Mouse (Mus musculus): ENCODE results near the gene Cacng1. TPM values are rescaled to one million over a fixed set of nuclear protein-coding genes. Genes with fewer than 3 reads are reported as not detected.
A peak's percentile ranks its signal among the peaks of the same experiment; 100 is the strongest.

Gene Cacng1
- polyA plus RNA-seq, 1 experiment from 2014 or later = 1.1 TPM

GRCm38 (mm10) chr11:107676207-107676940 is 39.9 kb downstream of the Cacng1 start:
- Histone ChIP-seq H3K27me3 (no peaks in the 10 kb centered on the region), H3K4me2 (no peak overlapping the region), H3K9ac (no peak overlapping the region), H3K27ac (no peak overlapping the region), H3K4me3 (no peak overlapping the region), H3K4me1 (peaks cover 13% of the 10 kb centered on the region), H3K36me3 (peaks cover 49% of the 10 kb centered on the region), H3K9me3 (no peaks in the 10 kb centered on the region)
- no peak for ATAC-seq (ENCODE audit: insufficient number of reproducible peaks, insufficient read depth, low FRiP score, low TSS enrichment, low read depth)
- 67% methylated on average over 17 of the region's 17 CpGs for WGBS

- no peak overlapping the region for H3K4me2 ChIP-seq
- peaks cover 13% of the 10 kb centered on the region for H3K4me1 ChIP-seq
- no peak overlapping the region for H3K4me3 ChIP-seq
- 90% methylated on average over 10 of the region's 10 CpGs for WGBS
- no peaks in the 10 kb centered on the region for H3K27me3 ChIP-seq
- no peak overlapping the region for H3K9ac ChIP-seq
- H3K27ac ChIP-seq = peak overlapping the region; percentile 19; the same call in 1 of the 2 replicates
- no peaks in the 10 kb centered on the region for H3K9me3 ChIP-seq
- no peak for ATAC-seq (ENCODE audit: insufficient number of reproducible peaks, insufficient read depth, low FRiP score, low TSS enrichment, low read depth)
- H3K36me3 ChIP-seq = peaks cover 57% of the 10 kb centered on the region
Observed at GRCm38 (mm10) chr11:107675246-107675645, 41.1 kb downstream of the Cacng1 start.

DNA sequence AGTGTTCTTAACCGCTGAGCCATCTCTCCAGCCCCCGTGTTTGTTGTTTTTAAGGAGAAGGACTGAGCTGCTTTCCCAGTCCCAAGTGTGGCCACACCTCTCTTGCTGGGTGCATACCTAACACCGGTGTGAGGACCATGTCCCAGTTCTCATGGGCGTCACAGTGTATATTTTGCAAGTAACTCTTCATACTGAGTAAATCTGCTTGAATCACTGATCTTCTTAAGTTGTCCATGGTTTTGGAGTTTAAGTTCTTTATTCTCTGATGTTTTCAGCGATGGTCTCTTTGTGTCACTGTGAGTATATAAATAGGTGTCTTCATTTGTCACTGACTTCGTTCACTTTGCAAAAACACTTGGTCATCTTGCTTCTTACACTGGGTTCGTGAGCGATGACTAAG is 41.7 kb downstream of the Cacng1 start:
- 89% methylated on average over 8 of the region's 8 CpGs for WGBS
- no peaks in the 10 kb centered on the region for H3K27me3 ChIP-seq
- H3K9me3 ChIP-seq = no peaks in the 10 kb centered on the region
- no peak for ATAC-seq (ENCODE audit: insufficient number of reproducible peaks, insufficient read depth, low FRiP score, low TSS enrichment, low read depth)
- no peak overlapping the region for H3K27ac ChIP-seq
- H3K4me3 ChIP-seq = no peak overlapping the region
- no peak overlapping the region for H3K4me2 ChIP-seq
- peaks cover 63% of the 10 kb centered on the region for H3K36me3 ChIP-seq
- peaks cover 13% of the 10 kb centered on the region for H3K4me1 ChIP-seq
- no peak overlapping the region for H3K9ac ChIP-seq

- no peak for ATAC-seq (ENCODE audit: insufficient number of reproducible peaks, insufficient read depth, low FRiP score, low TSS enrichment, low read depth)
- H3K4me3 ChIP-seq = no peak overlapping the region
- H3K4me2 ChIP-seq = no peak overlapping the region
- no peaks in the 10 kb centered on the region for H3K9me3 ChIP-seq
- H3K9ac ChIP-seq = no peak overlapping the region
- H3K36me3 ChIP-seq = peaks cover 67% of the 10 kb centered on the region
- 82% methylated on average over 5 of the region's 5 CpGs for WGBS
- no peak overlapping the region for H3K27ac ChIP-seq
- no peaks in the 10 kb centered on the region for H3K27me3 ChIP-seq
- H3K4me1 ChIP-seq = peaks cover 13% of the 10 kb centered on the region
Observed at GRCm38 (mm10) chr11:107674006-107674405, 42.3 kb downstream of the Cacng1 start.

DNA sequence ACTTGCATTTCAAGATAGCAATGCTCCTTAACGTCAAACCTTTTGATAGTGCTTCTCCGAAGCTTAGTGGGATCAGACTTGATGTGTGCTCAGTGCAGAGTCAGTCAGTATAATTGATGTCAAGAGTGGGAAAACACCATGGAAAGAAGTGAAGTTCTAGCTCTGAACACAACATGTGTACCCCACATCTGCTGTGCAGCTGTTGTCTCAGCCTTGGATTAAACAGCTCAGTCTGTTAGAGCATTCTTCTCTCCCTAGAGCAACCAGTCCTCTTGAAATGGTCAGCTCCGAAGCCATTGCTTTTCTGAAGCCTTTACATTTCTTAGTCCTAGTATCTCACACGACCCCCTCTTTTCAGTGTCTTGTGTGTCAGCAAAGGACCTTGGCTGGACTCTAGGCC is 47.3 kb downstream of the Cacng1 start:
- no peaks in the 10 kb centered on the region for H3K27me3 ChIP-seq
- no peak overlapping the region for H3K4me3 ChIP-seq
- no peak overlapping the region for H3K4me2 ChIP-seq
- H3K4me1 ChIP-seq = 0 out of 2 replicates have a peak, but pooled peaks cover 4% of the 10 kb centered on the region
- H3K36me3 ChIP-seq = peaks cover 88% of the 10 kb centered on the region
- no peak overlapping the region for H3K27ac ChIP-seq
- no peak overlapping the region for H3K9ac ChIP-seq
- ATAC-seq (ENCODE audit: insufficient number of reproducible peaks, insufficient read depth, low FRiP score, low TSS enrichment, low read depth) = no peak
- 65% methylated on average over 4 of the region's 4 CpGs for WGBS
- H3K9me3 ChIP-seq = no peaks in the 10 kb centered on the region

DNA sequence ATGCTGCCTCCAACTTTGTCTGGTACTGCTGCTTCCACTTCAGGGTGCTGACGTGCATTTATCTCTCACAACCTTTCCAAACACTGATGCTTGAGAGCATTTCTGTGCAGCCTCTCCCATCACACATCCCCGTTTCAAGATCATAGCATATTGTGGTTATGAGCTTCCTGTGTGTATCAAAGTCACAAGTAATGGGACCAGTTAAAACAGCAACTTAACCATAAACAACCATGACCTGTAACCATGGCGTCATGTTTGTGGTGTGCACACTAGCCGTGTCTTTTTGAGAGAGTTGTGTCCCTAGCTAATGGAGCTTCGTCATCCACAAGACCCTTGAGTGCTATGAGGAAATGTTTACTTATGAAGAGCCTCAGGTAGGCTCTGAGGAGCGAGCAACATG is 48.1 kb downstream of the Cacng1 start:
- 0 out of 2 replicates have a peak, but pooled peaks cover 4% of the 10 kb centered on the region for H3K4me1 ChIP-seq
- H3K27ac ChIP-seq = no peak overlapping the region
- H3K4me2 ChIP-seq = no peak overlapping the region
- ATAC-seq (ENCODE audit: insufficient number of reproducible peaks, insufficient read depth, low FRiP score, low TSS enrichment, low read depth) = no peak
- WGBS = 87% methylated on average over 6 of the region's 6 CpGs
- no peak overlapping the region for H3K4me3 ChIP-seq
- H3K9ac ChIP-seq = no peak overlapping the region
- H3K9me3 ChIP-seq = no peaks in the 10 kb centered on the region
- H3K36me3 ChIP-seq = peaks cover 88% of the 10 kb centered on the region
- no peaks in the 10 kb centered on the region for H3K27me3 ChIP-seq

DNA sequence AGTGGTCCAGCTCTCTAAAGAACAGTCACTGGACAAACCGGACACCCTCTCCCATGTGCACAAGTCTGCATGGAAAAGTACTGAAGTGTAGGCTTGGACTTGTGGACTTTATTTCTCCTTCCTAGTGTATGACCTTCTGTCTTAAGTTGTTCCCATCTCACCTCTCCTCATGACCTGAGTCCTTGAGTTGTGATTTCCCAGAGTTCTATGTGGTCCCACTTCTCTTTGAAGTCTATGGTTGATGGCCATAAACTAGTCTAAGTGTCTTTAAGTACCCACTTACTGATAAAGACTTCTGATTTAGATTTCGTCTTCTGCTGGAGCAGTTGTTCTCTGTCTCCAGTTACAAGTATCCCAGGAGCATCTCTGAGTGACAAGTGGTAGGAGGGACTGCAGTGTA is 48.8 kb downstream of the Cacng1 start:
- 88% methylated on average over 2 of the region's 2 CpGs for WGBS
- H3K4me3 ChIP-seq = no peak overlapping the region
- H3K9me3 ChIP-seq = no peaks in the 10 kb centered on the region
- H3K4me2 ChIP-seq = no peak overlapping the region
- peaks cover 90% of the 10 kb centered on the region for H3K36me3 ChIP-seq
- ATAC-seq (ENCODE audit: insufficient number of reproducible peaks, insufficient read depth, low FRiP score, low TSS enrichment, low read depth) = no peak
- no peak overlapping the region for H3K9ac ChIP-seq
- no peak overlapping the region for H3K27ac ChIP-seq
- H3K4me1 ChIP-seq = 0 out of 2 replicates have a peak, but pooled peaks cover 4% of the 10 kb centered on the region
- no peaks in the 10 kb centered on the region for H3K27me3 ChIP-seq

GRCm38 (mm10) chr11:107662666-107663065 is 53.7 kb downstream of the Cacng1 start:
- Histone ChIP-seq H3K4me2 (no peak overlapping the region), H3K9me3 (no peaks in the 10 kb centered on the region), H3K27me3 (no peaks in the 10 kb centered on the region), H3K4me1 (0 out of 2 replicates have a peak, but pooled peaks cover 5% of the 10 kb centered on the region), H3K36me3 (peaks cover 74% of the 10 kb centered on the region), H3K4me3 (no peak overlapping the region), H3K9ac (no peak overlapping the region), H3K27ac (no peak overlapping the region)
- ATAC-seq (ENCODE audit: insufficient number of reproducible peaks, insufficient read depth, low FRiP score, low TSS enrichment, low read depth) = no peak
- WGBS = 73% methylated on average over 5 of the region's 5 CpGs

DNA sequence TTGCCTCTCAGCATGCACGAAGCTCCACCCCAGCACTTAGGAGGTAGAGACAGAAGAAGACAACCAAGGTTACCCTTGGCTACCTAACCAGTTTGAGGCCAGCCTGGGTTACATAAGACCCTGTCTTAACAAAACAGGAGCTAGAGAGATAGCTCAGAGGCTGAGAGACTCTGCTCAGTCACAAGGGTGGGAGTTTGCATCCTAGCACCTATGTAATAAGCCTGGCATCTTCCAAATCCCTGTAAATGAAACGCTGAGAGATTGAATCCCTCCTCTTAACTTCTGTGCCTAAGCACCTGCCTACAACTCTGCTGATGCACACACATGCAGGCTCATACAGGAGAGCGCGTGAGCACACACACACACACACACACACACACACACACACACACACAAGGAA is 55.9 kb downstream of the Cacng1 start:
- Histone ChIP-seq H3K9me3 (no peaks in the 10 kb centered on the region), H3K4me2 (no peak overlapping the region), H3K4me3 (no peak overlapping the region), H3K27ac (no peak overlapping the region), H3K36me3 (peaks cover 70% of the 10 kb centered on the region), H3K9ac (no peak overlapping the region), H3K4me1 (0 out of 2 replicates have a peak, but pooled peaks cover 5% of the 10 kb centered on the region), H3K27me3 (no peaks in the 10 kb centered on the region)
- WGBS = 90% methylated on average over 4 of the region's 4 CpGs
- no peak for ATAC-seq (ENCODE audit: insufficient number of reproducible peaks, insufficient read depth, low FRiP score, low TSS enrichment, low read depth)

DNA sequence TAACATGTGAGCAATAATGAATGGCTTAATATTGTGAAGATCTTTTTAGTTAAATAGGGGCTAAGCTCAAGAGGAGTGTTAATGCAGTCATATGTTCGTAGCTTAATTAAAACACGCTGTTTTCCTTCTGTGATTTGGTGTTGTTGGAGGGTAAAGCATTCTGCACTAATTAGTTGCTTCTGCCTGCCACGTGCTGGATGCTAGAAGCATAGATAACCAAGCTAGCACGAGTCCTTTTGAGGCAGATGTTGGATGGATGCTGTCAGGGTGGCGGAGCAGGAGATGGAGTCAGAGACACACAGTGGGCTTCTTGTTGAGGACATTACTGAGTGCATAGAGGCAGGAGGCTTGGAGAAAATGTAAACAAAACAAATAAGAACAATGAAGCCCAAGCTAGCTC is 59.2 kb downstream of the Cacng1 start:
- 73% methylated on average over 5 of the region's 5 CpGs for WGBS
- H3K27ac ChIP-seq = no peak overlapping the region
- H3K27me3 ChIP-seq = no peaks in the 10 kb centered on the region
- peaks cover 55% of the 10 kb centered on the region for H3K36me3 ChIP-seq
- 0 out of 2 replicates have a peak, but pooled peaks cover 5% of the 10 kb centered on the region for H3K4me1 ChIP-seq
- no peak for ATAC-seq (ENCODE audit: insufficient number of reproducible peaks, insufficient read depth, low FRiP score, low TSS enrichment, low read depth)
- no peak overlapping the region for H3K9ac ChIP-seq
- no peak overlapping the region for H3K4me2 ChIP-seq
- H3K4me3 ChIP-seq = no peak overlapping the region
- H3K9me3 ChIP-seq = no peaks in the 10 kb centered on the region

DNA sequence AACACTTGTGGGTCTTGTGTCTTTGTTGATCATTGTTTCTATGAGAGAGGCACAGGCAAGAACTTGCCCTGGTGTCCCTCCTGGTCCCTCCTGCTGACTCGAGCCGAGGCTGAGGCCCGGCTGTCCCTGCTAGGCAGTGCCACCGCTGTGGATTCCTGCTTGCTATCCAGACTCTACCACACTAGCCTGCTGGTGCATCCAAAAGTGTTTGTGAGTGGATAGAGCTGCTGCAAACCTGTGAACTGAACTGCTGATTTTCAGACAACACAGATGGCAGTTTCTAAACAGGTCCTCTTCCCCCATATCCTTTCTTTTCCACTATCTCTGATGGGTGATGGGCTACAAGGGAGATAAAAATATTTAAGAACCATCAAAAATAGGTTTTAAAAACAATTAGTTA is 60.8 kb downstream of the Cacng1 start:
- H3K9ac ChIP-seq = no peak overlapping the region
- H3K27ac ChIP-seq = no peak overlapping the region
- no peaks in the 10 kb centered on the region for H3K9me3 ChIP-seq
- no peak overlapping the region for H3K4me3 ChIP-seq
- no peak overlapping the region for H3K4me2 ChIP-seq
- no peak for ATAC-seq (ENCODE audit: insufficient number of reproducible peaks, insufficient read depth, low FRiP score, low TSS enrichment, low read depth)
- 86% methylated on average over 4 of the region's 4 CpGs for WGBS
- peaks cover 52% of the 10 kb centered on the region for H3K36me3 ChIP-seq
- no peaks in the 10 kb centered on the region for H3K27me3 ChIP-seq
- no peaks in the 10 kb centered on the region for H3K4me1 ChIP-seq

All from embryonic facial prominence, embryonic 13.5 days (tissue).